Mouse (Mus musculus) regulatory T cell (primary cell): ENCODE data around the gene Anapc11.

Experiments used
- in situ Hi-C: fragments of 300-600 bp; cut with MboI, MseI; formaldehyde crosslinking; loops from one replicate; pipeline ENCODE4 v1.15.1; 2025; ENCODE audit warnings: high pct_unique_total_duplicates

The Anapc11 gene

GRCm38 (mm10) chr11:120627468-120628300 lies 29.5 kb downstream of the Anapc11 start:
- in situ Hi-C loops = no loop called here

GRCm38 (mm10) chr11:120628601-120629340 lies 30.6 kb downstream of the Anapc11 start:
- in situ Hi-C loops = no loop called here

GRCm38 (mm10) chr11:120629341-120629730 lies 31.1 kb downstream of the Anapc11 start:
- in situ Hi-C loops = no loop called here

DNA sequence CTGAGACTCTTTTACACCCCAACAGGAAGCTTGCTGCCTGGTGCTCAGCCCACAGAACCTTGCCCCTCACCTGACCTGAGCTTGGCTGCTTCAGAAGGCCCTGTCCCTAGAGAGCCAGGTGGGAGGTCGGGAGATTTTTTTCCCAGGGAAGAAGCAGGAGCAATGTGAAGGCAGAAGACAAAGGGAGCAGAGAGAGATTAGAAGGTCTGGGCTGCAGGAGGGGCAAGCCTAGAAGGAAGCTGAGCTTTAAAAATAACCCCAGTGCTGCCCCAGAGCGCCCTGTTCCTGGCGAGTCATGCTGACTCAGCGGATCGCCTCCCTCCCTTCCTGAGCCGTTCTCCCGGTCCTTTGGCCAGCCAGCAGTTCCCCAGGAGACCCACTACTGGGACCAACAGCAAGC lies 31.7 kb downstream of the Anapc11 start:
- in situ Hi-C loops = no loop called here

DNA sequence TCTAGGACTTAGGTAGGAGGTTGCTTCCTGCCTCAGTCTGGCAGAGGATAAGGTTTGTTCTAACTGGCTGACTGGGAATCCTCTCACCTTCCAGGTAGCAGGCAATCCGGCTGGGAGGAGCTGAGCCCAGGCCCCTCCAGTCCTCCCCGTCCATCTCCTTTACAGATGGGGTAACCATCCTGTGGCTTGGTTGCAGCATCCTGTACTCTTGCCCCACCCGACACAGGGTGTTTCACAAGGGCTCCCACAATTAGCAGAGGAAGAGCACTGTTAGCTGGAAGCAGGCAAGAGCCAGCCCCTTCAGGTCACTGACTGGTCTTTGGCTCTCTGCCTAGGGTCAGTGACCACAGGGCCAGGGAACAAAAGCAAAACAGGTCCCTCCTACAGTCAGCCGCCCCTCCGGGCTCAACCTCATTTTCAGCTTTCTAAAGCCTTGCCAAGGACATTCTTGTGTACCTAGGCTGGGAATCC lies 32.2 kb downstream of the Anapc11 start:
- in situ Hi-C loops = no loop called here

DNA sequence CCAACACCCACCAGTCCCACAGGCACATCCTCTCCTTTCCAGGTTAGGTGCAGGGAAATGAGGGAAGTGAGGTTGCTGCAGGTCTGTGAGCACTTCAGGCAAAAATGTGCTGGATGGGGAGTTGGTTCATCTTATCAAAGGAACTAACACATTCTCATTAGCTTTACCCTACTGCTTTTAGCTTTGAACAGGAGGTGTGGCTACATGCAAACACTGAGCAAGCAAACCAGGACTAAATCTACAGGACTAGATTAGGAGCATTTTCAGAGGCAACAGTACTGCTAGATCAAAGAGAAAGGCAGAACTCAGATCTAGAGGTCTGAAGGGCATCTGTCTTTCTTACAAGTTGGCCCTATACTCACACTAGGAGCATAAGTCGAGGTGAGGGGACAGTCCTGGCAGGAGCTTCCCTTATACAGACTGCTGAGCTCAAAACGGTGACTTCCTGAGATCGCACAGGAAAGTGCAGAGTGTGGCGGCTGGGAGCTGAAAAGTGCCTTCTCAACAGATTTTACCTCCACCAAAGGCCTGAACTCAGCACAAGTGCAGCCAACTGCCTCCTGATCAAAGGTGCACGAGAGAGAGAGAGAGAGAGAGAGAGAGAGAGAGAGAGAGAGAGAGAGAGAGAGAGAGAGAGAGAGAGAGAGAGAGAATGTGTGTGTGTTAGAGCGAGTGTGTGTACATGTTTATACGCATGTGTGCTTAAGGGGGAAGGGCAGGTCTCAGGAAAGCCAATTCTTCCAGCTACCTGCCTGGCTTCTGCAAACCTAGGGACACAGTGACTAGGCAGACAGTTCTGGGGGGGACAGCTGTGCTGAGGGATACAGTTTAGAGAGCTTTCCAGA lies 32.9 kb downstream of the Anapc11 start:
- in situ Hi-C loops = no loop called here

GRCm38 (mm10) chr11:120631726-120632448 lies 33.7 kb downstream of the Anapc11 start:
- in situ Hi-C loops = no loop called here

- in situ Hi-C loops = no loop called here
These were observed 34.6 kb downstream of the Anapc11 start for GRCm38 (mm10) chr11:120632559-120633519.

- in situ Hi-C loops = no loop called here
These were observed 35.5 kb downstream of the Anapc11 start, which contains the start of gene Mafg for GRCm38 (mm10) chr11:120633520-120634343. Gene Mafg, minus strand, starts transcription at chr11:120633600.

DNA sequence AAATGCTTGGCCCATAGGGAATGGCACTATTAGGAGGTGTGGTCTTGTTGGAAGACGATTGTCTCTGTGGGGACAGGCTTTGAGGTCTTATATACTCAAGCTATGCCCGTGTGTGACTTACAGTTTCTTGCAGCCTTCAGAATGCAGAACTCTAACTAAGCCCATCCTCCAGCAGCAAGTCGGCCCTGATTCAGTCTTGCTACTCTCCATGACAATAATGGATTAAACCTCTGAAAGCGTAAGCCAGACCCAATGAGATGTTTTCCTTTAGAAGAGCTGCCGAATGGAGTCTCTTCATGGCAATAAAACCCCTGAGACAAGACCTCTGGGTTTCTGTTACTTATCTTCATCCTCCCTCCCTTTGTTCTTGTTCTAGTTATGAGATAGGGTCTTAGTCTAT lies 36.6 kb downstream of the Anapc11 start:
- in situ Hi-C loops = no loop called here

DNA sequence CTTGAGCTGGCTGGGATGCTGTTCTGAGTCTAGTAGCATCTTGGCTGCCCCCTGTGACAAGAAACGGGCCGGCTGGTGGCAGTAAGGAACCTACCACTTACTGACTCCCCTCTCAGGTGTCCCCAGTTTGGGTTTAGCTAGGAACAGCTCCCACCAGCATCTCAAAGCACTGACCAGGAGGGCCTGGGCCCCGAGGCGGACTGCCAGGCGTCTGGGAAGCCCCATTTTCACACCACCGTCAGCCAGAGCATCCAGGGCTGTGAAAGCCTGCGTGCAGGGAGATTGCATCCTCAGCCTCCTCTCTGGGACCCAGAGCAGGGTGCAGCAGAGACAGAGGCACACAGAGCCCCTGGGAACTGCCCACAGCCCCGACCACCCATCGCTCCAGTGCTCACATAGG lies 43.0 kb downstream of the Anapc11 start:
- in situ Hi-C loops = no loop called here

- in situ Hi-C loops = no loop called here
These were observed 43.6 kb downstream of the Anapc11 start for GRCm38 (mm10) chr11:120641869-120642268.

DNA sequence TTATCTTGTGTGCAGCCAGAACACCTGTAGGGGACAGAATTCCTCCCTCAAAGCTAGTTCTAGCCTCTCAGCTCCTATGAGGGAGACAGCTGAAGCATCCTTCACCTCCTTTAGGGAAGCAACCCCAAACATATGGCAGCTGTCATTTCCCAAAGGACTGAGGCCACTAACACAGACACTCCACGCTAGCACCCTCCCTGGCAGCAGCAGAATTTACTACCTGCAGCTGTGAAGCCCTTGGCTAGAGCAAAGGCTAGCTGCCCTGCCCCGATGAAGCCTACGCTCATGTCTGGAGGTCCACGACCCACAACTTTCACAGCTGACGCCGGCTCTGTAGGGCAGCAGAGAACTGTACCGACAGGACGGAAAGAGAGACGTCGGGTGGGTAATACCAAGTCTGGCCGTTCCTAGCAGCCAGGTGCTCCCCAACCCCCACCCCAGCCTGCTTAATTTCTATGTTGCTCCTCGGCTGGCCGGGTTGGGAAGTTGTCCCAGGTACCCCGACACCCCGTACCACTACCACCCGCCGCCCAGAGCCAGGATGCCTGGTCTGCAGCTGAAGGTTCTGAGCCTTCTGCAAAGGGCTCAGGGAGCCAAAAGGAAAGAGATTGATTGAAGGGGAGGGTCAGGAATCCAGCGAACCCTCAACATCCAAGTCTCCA lies 44.8 kb downstream of the Anapc11 start:
- in situ Hi-C loops = no loop called here

DNA sequence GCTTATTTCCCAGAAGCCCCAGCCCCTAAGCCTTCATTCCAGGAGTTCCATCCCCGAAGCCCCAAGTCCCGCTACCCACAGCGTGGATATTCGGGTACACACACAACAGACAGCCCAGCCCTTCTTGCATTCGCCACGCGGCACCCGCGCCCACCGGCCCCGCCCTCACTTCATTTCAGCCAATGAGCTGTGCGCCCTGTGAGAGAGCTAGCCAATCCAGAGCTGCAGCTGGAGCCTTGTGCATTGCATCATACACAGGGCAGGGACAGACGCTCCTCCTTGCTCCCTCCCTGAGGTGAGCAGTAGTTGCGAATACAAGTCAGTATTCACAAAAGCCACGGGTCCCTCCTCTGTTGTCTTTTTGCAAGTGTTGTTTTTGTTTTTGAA lies 45.4 kb downstream of the Anapc11 start, which contains the start of gene Pycr1:
Pycr1 (minus strand) TSS at position 169 of the 387 bp plus-strand sequence.
- in situ Hi-C loops = no loop called here

- in situ Hi-C loops = no loop called here
These were observed 49.0 kb downstream of the Anapc11 start for GRCm38 (mm10) chr11:120647047-120647830.

- in situ Hi-C loops = no loop called here
These were observed 49.8 kb downstream of the Anapc11 start, which contains the start of gene Myadml2 for GRCm38 (mm10) chr11:120648001-120648476. Gene Myadml2, minus strand, starts transcription at chr11:120648158.

- in situ Hi-C loops = no loop called here
These were observed 53.7 kb downstream of the Anapc11 start for GRCm38 (mm10) chr11:120651872-120652271.
